Mouse (Mus musculus): ENCODE data around the gene Tomm40l.

DNA sequence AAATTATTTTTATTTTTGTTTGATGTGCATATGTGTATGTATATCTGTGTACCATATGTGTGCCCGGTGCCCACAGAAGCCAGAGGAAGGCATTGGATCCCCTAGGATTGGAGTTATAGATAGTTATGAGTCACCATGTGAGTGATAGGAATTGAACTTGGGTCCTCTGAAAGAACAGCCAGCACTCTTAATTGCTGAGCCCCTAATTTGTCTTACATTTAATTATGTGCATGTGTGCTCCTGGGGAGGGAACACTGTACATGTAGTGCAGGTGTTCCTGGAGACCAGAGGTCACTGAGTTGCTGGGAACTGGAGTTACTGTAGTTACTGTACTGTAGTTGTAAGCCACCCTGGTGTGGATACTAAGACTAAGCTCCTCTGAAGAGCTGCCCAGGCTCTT is 21.5 kb downstream of the Tomm40l start:
- TF ChIP-seq CTCF (IDR thresholded peaks at IDR 0.05; ENCODE audit: borderline replicate concordance, insufficient read depth, low read depth, low read length) (no peak), POLR2A (IDR thresholded peaks at IDR 0.05; ENCODE audit: borderline replicate concordance, insufficient read depth, low read length) (no peak)
